Mouse (Mus musculus) thymus, postnatal 0 days (tissue): Measurements from ENCODE around the gene Kdm2b. TPM values are rescaled to one million over a fixed set of nuclear protein-coding genes. Genes with fewer than 3 reads are reported as not detected.
A peak's percentile ranks its signal among the peaks of the same experiment; 100 is the strongest.
"Not testable (repeated sequence)": the region's sequence is repeated elsewhere in the genome, so short reads cannot be mapped to it uniquely, and the experiment has no call there.

ENCODE experiments used
- DNase-seq: peaks from one replicate; pipeline ENCODE4 v3.0.0-alpha.2; 2015; ENCODE audit warnings: low spot score
- polyA plus RNA-seq: library from polyadenylated mRNA; unstranded; fragments of >200 nt; fragmentation: Nextera tagmentation; extraction: Ambion mirVana; gene quantifications from 2 replicates; pipeline ENCODE4 v1.2.1, GENCODE M21; 2015

Kdm2b gene
- polyA plus RNA-seq, 1 experiment from 2014 or later = 29.6 TPM

DNA sequence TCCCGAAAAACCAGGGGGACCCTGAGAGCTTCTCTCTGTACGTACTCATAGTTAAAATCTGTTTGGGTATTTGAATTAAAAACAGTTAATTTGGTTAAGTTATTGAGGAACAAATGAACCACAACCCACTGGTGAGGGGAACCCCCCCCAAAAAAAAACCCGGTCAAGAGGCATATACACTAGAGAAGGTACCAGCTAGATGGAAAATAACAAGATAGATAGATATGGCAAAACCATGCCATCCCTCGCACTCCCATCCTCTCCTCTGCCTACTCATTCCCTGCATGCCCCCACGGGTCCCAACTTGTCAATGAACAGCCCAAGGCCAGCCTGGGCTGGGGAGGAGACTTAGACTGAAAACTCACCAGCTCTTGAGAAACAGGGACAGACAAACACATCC lies 5.1 kb downstream of the Kdm2b start:
- no peak for DNase-seq

GRCm38 (mm10) chr5:122978970-122979369 lies 10.7 kb downstream of the Kdm2b start:
- no peak for DNase-seq

GRCm38 (mm10) chr5:122974701-122975100 lies 14.9 kb downstream of the Kdm2b start:
- DNase-seq = not testable (repeated sequence)

DNA sequence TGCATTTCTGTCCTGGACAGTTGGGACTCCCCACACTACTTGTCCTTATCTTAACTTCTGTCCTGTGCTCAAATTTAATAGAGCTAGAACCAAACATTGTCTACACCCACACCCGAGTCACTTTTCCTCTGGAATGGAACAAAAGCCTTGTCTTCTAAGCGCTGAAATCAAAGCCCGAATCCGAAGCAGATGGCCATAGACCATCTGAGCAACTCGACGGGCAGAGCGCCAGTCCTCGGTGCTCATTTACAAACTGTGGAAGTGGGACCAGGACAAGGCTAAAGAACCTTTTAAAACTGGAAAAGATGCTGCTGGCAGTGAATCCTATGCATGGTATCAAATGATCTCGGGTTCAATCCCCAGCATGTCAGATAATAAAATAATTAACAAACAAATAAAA lies 17.5 kb downstream of the Kdm2b start:
- DNase-seq = no peak

DNA sequence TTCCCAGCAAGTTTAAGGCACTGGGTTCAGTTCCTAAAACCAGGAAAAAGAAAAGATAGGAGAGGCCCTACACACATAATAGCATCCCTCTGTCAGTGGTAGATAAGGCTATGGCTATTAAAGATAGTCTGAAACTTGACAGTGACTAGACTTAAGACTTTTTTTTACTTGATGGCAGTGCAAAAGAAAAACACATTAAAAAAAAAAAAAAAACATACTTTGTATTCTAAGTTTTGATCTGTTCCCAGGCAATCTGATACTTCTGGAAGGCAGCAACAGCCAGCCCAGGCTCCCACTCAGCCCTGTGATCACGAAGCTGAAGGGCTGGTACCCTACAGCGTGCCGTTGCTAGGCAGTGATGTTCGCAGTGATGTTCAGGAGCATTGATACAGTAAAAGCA lies 18.2 kb downstream of the Kdm2b start:
- no peak for DNase-seq

GRCm38 (mm10) chr5:122970056-122970455 lies 19.6 kb downstream of the Kdm2b start:
- DNase-seq = no peak

DNA sequence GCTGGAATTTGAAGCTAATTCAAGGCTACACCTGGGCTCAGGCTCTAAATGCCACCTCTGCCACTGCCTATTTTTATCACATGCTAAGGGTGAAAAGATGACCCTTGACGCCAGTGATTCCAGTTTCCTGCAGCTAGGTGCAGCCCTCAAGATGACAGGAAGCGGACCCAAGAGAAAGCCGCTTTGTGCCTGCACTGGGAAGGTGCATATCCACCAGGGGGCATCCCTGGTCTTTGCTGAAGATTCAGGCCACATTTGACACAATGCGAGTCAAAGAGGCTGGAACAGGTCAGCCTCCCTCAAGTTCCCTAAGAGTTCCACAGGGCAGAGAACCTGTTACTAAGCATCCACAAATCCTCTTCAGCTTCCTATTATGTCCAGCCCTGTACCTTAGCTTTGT lies 21.3 kb downstream of the Kdm2b start:
- peak; percentile 86 for DNase-seq

- DNase-seq = no peak
Measured at GRCm38 (mm10) chr5:122965427-122965826, 24.2 kb downstream of the Kdm2b start.

GRCm38 (mm10) chr5:122964853-122965252 lies 24.8 kb downstream of the Kdm2b start:
- DNase-seq = no peak

DNA sequence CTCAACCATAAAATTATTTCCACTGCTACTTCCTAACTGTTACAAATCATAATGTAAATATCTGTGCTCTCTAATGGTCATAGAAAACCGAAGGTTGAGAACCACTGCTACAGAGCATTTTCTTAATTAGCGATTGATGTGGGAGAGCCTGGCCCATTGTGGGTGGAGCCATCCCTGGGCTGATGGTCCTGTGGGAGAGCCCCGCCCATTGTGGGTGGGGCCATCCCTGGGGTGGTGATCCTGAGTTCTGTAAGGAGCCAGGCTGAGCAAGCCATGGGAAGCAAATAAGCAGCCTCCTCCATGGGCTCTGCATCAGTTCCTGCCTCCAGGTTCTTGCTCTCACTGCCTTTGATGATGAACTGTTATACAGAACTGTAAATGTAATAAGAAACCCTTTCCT lies 27.7 kb downstream of the Kdm2b start:
- DNase-seq = no peak

DNA sequence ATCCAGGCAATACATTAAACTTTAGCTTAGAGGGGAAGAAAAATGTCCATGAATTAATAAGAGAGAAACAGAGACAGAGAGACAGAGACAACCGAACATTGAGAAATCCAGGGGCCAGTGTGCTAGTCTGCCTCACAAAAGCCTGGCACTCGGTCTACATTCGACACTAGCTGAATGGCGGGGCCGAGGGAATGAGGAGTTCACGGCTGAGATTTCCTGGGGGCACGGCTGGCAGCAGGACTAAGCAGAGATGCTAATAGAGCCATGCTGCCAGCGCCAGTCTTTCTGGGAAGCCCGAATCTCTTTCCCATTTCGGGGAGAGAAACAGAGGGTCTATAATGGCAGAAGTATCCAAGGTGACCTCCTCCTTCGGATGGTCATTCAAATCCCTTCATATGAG lies 30.2 kb downstream of the Kdm2b start:
- DNase-seq = no peak

DNA sequence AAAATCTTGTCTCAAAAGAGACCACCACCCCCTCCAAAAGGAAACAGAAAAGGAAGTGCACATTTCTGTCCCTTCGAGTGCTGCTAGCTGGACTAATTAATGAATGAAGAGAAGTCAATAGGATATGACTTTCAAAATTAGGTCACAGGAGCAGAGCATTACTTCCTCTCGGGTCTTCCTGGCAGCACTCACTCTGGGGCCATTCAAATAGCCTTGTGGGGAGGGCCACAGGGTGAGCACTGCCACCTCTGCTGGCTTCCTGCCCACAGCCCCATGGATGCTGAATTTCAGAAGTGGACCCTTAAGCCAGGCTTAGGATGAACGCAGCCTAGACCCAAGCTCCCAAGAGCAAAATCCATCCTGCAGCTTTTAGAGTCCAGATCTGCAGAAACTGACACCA lies 33.6 kb downstream of the Kdm2b start:
- DNase-seq = no peak

GRCm38 (mm10) chr5:122951913-122952641 lies 37.5 kb downstream of the Kdm2b start:
- peak; percentile 59 for DNase-seq

DNA sequence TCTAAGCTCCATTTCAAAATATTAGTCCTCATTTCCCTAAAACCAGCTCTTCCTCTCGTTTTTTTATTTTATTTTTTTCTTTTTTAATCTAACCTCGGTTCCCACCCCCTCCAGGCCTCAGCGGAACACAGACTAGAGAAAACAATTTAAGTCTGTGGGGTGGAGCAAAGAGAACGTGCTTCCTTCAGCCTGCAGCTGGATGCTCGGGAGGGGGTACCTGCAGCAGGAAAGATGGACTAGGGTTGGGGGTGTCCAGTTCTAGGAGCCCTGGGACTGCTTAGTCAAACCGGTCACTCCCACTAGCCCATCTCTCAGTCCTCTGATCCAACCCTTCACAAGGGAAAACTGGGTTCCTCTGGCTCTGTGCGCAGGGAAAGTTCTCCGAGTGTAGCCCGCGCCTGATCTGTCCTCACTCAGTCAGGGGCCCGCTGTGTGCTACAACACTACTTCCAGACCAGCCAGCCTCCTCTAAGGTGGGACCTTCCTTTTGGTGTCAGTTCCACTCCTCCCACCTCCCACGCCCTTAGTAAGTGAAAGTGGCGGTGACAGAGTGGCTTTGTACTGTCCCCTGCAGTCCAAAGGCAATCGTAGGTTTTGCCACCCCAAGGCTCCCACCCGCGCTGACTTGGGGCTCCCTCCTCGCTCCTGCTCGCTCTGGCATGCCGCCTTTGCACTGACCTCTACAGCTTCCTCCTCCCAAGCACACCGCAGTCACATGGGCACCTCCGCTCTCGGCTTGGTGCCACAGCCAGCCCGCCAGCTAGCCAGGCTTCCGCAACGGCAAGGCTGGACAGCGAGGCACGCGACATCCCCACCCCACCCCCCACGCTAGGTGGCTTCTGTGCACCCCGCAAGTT lies 38.3 kb downstream of the Kdm2b start:
- peak; percentile 44 for DNase-seq

- peak; percentile 37 for DNase-seq
Measured at GRCm38 (mm10) chr5:122950329-122950953, 39.2 kb downstream of the Kdm2b start.

DNA sequence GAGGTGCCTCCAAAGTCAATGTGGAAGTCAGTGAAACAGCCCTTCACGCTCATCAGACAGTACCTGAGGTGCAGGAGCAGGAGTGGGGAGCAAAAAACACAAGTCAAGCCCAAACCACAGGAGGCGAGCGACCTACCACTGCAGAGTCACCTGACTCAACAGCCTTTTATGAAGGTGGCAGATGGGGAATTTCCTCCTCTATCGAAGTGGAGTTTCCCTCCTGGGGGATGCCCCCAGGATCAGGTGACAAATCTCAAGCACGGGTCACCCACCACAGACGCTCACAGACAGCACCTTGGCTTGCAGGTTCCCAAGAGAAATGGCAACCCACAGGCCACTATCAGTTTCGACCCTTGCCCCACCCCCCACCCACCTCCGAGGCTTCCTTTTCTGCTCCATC lies 40.5 kb downstream of the Kdm2b start:
- peak; percentile 46 for DNase-seq

- DNase-seq = no peak
Measured at GRCm38 (mm10) chr5:122947534-122947933, 42.1 kb downstream of the Kdm2b start.

DNA sequence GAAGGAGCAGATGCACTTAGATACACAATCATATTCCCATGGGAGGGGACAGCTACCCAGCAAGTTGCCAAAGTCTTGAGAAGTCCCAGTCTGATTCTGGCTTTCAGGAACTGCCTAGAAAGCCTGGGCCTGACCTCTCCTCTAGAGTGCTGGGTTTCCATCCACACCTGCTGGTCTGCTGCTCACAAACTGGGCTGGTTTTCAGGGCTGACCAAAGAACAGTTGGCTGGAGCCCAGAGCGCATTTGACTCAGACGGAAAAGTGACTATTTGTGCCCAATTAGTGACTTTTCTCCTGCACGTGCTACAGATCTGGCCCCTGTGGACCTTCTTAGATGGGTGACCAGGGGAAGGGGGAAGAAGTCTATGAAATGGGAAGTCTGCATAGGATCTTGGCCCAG lies 50.9 kb downstream of the Kdm2b start:
- DNase-seq = no peak

DNA sequence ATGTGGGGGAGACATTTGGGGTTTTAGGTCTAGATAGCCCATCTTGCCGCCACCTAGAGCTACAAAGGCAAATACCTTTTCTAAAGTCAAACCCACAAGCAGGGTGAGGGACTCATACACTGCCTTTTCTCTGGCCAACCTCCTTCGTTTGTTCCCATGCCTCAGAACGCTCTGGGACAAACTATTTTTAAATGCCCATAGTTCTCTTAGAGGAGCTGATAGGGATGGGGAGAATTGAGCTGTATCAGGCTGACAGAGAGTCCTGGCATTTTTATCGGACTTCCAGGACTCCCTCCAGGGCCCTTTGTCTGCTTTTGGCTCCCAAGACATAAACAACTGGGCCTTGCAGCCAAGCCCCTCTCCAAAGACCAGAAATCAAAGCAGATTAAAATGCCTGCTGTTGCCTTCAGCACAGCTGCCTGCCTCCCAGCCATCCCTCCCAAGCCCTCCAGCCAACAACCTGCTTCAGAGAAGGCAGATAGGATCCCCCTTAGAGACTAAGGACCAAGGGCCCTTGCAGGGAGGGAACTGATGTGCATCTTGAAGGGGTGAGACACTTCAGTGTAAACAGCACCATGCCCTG lies 51.6 kb downstream of the Kdm2b start:
- no peak for DNase-seq

GRCm38 (mm10) chr5:122937031-122937430 lies 52.6 kb downstream of the Kdm2b start:
- DNase-seq = no peak

GRCm38 (mm10) chr5:122935810-122936209 lies 53.8 kb downstream of the Kdm2b start:
- DNase-seq = no peak

GRCm38 (mm10) chr5:122930991-122931390 lies 58.6 kb downstream of the Kdm2b start:
- no peak for DNase-seq
